Mouse (Mus musculus): ENCODE data around the gene Opn4.

The Opn4 gene

DNA sequence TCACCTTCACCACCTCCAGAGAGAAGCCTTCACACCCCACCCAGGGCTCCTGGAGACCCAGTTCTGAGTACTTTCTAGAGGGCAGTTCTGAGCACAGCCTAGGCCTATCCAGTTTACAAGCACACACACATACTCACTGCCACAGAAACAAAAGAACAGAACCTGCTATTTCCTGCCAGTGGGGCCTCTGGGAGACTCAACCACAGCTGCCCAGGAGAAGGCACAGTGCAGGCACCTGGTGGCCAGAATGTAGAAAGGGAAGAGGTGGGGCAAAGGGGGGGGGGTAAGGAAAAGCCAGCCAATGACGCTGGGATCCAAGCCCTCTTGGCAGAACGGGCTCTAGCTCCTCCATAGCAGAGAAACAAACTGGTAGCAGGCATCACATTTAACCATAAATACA is 37.5 kb downstream of the Opn4 start:
- no peak for ATAC-seq (ENCODE audit: low TSS enrichment)

DNA sequence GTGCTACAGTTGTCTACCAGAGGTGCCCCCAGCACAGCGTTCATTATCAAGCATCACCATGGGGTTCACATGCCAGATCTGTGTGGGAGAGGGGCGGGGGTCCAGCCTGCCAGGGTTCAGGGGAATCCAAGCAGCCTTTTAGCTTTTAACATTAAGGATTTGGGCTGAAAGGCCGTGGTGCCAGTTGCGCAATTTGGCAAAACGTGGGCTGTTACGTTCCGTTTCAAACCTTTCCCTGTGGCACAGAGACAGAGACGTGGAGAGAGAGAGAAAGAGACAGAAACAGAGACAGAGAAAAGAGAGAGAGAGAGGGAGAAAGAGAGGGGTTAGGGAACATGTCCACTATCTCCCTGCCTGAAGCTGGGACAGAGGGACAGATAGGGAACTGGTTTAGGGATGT is 38.3 kb downstream of the Opn4 start:
- no peak for ATAC-seq (ENCODE audit: low TSS enrichment)

DNA sequence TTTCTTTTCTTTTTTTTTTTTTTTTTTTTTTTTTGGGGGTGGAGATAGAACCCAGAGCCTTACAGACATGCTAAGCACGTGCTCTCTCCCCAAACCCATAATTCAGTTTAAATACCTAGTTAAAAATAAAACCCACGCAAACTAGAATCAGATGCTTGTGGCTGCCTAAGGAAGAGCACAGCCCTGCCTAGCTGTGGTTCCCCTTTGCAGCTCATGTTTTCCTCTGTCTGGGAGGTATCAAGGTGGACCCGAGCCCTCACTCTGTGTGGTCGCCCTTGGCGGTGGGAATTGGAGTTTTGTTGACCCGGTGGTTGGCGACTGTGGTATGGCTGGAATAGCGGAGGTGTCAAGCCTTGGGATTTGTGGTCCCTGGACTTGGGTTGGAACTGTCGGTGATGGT is 41.0 kb downstream of the Opn4 start:
- no peak for ATAC-seq (ENCODE audit: low TSS enrichment)

DNA sequence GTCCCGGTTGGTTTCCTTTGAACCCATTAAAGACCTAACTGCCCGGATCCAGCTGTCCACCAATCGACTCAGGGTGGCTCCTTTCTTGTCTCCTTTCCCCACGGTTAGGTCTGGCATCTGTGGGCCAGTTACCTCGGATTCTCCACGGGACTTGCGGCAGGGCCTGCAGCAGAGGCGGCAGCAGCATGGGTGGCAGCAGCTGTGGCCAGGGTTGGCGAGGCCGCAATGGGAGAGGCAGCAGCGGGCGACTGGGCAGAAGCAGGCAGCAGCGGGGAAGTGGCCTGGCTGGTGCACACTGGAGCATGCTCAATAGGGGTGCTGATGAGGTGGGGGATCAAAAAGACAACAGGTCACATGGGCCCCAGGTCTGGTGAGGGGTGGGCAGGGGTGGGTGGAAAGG is 44.7 kb downstream of the Opn4 start:
- ATAC-seq (ENCODE audit: low TSS enrichment) = no peak

DNA sequence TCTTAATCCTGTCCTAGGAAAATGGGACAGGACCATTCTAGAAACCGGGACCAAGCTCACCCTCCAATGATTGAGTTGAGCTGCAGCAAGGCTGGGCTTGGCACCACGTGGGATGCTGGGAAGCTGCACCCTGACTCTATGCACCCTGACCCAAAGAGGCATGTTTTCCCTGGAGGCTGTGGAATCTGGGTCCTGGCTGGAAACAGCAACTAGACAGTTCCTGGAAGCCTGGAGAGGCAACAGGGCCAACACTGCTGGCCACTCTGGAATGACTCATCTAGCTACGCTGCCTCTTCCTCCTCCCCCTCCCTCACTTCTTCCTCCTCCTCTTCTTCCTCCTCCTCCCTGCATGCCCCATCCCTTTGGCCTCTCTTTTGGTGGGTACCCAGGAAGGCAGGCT is 45.9 kb downstream of the Opn4 start:
- ATAC-seq (ENCODE audit: low TSS enrichment) = no peak

DNA sequence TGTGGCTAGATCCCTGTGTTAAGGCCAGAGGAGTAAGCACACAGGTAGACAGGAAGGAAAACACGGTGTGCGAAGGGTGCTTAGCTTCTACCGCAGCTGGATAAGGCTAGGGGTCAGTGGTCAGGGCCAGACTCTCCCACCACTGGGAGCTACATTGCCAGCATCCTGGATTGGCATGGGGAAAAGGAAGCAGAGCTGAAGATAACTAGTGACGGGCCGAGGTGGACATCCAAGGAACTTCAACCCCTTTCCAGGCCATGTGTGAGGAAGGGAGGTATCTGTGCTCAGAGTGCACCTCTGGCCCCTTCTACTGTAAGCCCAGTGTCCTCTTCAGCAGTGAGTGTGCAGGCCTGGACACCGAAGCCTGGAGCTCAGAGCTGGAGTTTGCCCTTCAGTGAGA is 46.5 kb downstream of the Opn4 start:
- ATAC-seq (ENCODE audit: low TSS enrichment) = no peak

DNA sequence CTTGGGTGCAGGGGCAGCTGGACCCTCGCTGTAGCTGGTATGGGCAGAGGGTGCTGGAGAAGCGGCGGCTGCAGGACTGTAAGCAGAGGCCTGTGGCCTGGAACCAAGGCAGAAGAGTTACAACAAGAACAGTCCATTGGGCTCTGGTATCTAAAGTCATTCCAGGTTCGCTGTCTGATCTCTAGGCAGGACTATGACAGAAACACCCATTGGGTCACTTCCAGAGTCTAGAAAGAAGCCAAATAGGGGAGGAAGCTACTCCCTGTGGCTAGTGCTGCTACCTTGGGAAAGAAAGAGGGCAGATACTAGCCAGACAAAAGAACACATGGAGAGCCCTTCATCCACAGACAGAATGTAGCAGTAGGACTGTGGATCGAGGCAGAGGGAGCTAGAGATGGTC is 47.7 kb downstream of the Opn4 start:
- no peak for ATAC-seq (ENCODE audit: low TSS enrichment)

DNA sequence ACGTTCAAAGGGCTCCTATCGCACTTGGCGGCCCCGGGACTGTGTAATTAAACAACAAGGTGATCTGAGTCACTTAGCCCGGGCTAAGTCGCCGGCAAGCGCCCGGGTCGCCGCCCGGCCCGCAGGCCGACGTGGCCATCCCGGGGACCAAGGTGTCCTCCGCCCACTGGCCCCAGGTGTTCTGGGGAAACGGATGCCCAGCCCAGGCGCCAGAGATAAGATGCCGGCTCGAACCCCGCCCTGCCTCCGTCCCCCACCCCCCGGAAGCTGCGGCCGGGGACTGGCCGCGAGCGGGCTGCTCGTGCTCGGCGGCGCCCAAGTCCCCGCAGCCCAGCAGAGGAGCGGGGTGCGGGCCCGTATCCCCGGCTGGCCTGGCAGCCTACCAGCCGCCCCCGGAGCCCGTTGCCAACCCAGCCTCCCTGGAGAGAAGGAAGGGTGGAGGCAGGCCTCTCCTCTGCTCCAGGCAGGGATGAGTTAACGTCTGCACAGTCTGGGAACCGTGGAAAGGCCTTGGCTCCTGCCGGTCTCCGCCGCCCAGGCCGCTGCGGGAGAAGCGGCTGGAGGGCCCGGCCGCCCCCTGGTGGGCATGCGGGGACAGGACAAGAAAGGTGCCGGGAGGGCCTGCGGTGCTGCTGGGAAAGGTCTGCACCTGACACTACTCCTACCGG is 50.8 kb downstream of the Opn4 start:
- ATAC-seq (ENCODE audit: low TSS enrichment) = peak; percentile 86

DNA sequence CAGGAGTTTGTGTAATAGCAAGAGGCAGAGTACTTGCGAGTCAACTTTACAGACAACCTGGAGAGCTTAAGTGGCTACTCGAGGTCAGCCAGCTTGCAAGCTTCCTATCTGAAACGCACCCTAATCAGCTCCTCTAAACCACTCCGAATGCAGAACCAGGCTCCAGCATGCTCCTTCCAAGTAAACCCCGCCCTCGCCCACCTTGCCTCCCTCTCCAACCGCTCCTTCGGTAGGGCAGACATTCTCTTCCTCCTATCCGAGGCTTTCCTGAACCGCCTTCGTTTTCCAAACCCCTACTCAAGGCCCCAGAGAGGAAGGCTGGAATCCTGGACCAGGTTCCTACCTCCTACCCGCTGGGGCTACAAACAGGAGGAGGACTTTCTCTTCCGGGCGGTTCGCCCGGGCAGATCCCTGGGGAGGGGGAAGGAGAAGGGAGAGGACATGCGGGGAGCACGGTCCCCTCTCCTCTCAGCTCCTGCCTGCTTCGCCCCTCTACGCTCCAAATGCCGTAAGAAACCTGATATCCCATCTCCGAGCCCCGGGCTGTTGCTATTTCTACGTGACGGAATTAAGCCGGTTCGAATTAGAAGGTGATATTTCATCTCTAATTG is 51.4 kb downstream of the Opn4 start:
- peak; percentile 76 for ATAC-seq (ENCODE audit: low TSS enrichment)

DNA sequence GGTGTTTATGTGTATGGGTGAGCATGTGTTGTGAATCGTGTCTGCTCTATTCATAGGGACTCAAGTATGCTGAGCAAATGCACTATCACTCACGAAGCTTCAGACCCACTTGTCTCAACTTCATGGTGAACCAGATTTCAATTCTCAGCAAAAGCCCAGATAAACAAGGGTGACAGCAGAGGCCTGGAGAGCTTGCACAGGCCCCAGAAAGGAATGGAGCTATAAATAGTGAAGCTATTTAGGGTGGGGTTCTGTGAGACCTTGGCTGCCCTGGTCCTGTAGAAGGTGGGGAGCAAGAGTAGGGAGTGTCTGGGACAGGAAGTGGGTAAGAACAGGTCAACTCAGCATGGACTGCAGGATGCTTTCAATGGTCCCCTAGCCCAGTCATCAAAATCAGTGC is 55.4 kb downstream of the Opn4 start:
- ATAC-seq (ENCODE audit: low TSS enrichment) = no peak

DNA sequence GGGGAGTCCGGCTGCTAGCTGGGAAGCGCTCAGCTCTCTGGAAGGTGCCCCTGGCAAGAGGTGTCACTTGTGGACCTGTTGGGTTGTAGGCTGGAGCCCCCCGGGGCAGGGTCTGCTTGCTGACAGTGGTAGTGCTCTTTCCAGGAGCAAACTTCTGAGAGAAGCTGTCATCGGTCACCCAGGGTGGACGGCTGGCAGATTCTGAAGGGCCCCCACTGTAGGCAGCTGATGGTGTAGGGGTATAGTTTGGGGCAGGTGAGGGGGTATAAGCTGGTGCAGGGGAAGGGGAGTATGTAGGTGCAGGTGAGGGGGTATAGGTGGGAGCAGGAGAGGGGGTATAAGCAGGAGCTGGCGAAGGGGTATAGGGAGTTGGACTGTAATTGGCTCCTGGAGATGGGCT is 55.9 kb downstream of the Opn4 start:
- ATAC-seq (ENCODE audit: low TSS enrichment) = no peak

DNA sequence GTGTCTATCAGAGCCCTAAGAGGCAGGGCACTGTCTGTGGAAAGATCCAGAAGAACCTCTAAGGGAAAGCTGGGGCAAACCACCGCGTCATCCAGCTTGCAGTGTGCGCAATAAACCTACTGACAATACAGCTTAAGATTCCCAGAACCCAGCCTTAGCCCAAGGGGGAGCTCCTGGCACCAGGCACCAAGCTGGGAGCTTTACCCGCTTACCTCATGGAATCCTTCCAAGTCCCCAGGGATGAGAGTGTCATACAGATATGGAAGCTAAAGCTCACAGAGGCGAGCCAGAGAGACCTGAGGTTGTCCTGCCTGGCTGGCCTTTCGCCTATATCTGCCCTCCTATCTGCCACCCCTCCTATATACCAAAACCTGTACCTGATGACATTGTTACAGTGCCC is 56.3 kb downstream of the Opn4 start:
- no peak for ATAC-seq (ENCODE audit: low TSS enrichment)

DNA sequence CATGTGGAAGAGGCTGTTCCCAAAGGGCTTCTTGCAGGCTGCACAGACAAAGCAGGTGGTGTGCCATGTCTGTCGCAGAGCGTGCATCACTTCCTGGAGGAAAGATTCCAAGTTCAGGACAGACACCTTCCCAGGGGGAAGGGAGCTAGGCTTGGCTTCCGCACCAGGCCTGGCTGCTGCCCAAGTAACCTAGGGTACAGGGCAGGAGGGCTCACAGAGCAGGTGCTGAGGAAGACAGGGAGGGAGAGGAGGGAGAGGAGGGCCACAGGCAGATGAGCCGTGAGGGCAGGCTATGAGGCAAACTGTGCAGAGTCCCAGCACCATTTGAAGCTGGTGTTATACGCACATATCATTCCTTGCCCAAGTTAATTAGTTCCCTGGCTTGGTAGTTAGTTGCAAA is 58.0 kb downstream of the Opn4 start:
- no peak for ATAC-seq (ENCODE audit: low TSS enrichment)

DNA sequence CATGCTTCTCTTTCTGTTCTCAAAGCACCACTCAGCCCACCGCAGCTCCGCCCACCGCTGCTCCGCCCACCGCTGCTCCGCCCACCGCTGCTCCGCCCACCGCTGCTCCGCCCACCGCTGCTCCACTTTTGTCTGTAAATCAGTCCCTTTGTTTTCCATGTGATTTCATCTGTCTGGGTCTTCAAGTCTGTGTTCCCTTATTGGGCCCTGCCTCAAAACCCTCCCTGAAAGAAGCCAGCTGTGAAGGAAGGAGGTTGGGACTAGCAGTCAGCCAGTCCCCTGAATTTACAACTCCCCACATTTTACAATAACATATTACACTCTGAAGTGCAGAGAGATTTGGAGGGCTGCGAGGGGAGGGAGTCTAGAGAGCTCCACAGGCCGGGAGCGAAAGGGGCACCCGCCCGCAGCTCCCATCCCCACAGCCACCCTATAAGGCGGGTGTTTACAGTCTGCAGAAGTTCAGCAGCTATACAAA is 59.2 kb downstream of the Opn4 start:
- no peak for ATAC-seq (ENCODE audit: low TSS enrichment)

Data from frontal cortex, adult (tissue).